Mouse (Mus musculus): ENCODE results near the gene Them7. TPM values are rescaled to one million over a fixed set of nuclear protein-coding genes. Genes with fewer than 3 reads are reported as not detected.

Them7 gene
- polyA plus RNA-seq, 1 experiment from 2014 or later: 0.98 TPM

DNA sequence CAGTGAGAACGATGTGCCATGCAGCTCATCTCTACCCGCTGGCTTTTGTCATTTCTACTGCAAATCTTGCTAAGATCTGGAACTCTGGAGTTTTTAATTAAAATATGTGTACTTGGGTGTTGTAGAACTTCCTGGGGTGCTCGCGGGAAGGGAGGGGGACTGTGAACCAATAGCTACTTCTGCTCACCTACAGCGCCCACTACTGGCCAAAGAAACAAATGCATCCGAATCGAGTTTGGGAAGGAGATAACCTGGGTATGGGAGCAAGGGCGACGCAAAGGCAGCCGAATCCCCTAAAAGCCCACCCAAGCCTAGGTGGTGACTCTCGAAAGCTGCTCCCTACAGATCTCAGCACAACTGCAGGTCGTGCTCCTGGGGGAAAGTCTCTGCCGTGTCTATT lies 87.3 kb downstream of the Them7 start:
- H3K9me3 ChIP-seq (replicated peaks; ENCODE audit: control insufficient read depth, low read length): no peaks in the 10 kb centered on the region
- H3K27me3 ChIP-seq (ENCODE audit: control insufficient read depth, insufficient read depth, low read length): no peaks in the 10 kb centered on the region
- ATAC-seq (replicated peaks; ENCODE audit: extremely low read depth, insufficient read depth, low FRiP score): no peak
- 42% methylated on average over 13 of the region's 13 CpGs for WGBS
- H3K4me3 ChIP-seq (ENCODE audit: low read length): no peak overlapping the region
- H3K9ac ChIP-seq (ENCODE audit: low read length): no peak overlapping the region
- no peaks in the 10 kb centered on the region for H3K4me1 ChIP-seq (ENCODE audit: control insufficient read depth, insufficient read depth, low read length)
- H3K27ac ChIP-seq (ENCODE audit: low read length): no peak overlapping the region
- no peak overlapping the region for H3K4me2 ChIP-seq (ENCODE audit: low read depth, low read length)
- H3K36me3 ChIP-seq (ENCODE audit: control insufficient read depth, insufficient read depth): no peaks in the 10 kb centered on the region

DNA sequence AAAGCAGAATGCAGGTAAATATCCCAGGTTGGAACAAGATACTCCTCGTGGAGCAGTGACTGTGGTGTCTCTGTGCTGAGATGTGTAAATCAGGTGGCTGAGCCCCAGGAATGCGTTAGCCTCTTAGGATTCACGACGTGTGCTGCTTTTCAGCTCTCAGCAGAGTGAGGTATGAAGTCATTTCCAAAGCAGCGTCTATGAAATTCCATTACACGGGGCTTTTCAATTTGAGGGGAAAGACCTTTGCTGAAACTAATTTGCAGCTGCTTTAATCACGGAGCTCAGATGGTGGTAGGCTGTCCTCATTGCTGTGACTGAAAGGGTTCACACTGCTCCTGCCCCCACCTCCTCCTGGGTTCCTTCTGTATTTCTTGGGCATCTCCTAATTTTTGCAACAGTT lies 87.9 kb downstream of the Them7 start:
- no peak for ATAC-seq (replicated peaks; ENCODE audit: extremely low read depth, insufficient read depth, low FRiP score)
- no peak overlapping the region for H3K4me2 ChIP-seq (ENCODE audit: low read depth, low read length)
- H3K4me1 ChIP-seq (ENCODE audit: control insufficient read depth, insufficient read depth, low read length): no peaks in the 10 kb centered on the region
- H3K27ac ChIP-seq (ENCODE audit: low read length): no peak overlapping the region
- no peak overlapping the region for H3K9ac ChIP-seq (ENCODE audit: low read length)
- no peaks in the 10 kb centered on the region for H3K9me3 ChIP-seq (replicated peaks; ENCODE audit: control insufficient read depth, low read length)
- no peaks in the 10 kb centered on the region for H3K36me3 ChIP-seq (ENCODE audit: control insufficient read depth, insufficient read depth)
- no peak overlapping the region for H3K4me3 ChIP-seq (ENCODE audit: low read length)
- no peaks in the 10 kb centered on the region for H3K27me3 ChIP-seq (ENCODE audit: control insufficient read depth, insufficient read depth, low read length)
- WGBS: 7% methylated on average over 7 of the region's 7 CpGs

DNA sequence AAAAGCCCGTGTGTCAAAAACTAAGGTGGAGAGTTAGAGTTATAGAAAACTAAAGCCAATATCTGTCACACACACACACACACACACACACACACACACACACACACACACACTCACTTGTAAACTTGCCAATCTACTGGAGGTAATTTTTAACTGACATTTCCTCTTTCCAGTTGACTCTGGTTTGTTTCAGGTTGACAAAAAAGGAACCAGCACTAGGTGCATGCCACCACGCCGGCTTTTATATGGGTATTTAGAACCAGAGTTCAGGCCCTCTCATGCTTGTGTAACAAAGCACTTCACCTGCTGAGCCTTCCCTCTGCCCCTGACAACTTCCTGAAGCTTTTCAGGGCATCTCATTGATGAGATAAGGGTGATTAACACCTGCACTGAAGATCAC lies 89.0 kb downstream of the Them7 start:
- Histone ChIP-seq H3K4me3 (ENCODE audit: low read length) (no peak overlapping the region), H3K27ac (ENCODE audit: low read length) (no peak overlapping the region), H3K36me3 (ENCODE audit: control insufficient read depth, insufficient read depth) (no peaks in the 10 kb centered on the region), H3K9ac (ENCODE audit: low read length) (no peak overlapping the region), H3K27me3 (ENCODE audit: control insufficient read depth, insufficient read depth, low read length) (no peaks in the 10 kb centered on the region), H3K9me3 (replicated peaks; ENCODE audit: control insufficient read depth, low read length) (no peaks in the 10 kb centered on the region), H3K4me1 (ENCODE audit: control insufficient read depth, insufficient read depth, low read length) (no peaks in the 10 kb centered on the region), H3K4me2 (ENCODE audit: low read depth, low read length) (no peak overlapping the region)
- no peak for ATAC-seq (replicated peaks; ENCODE audit: extremely low read depth, insufficient read depth, low FRiP score)
- WGBS: 34% methylated on average over 3 of the region's 3 CpGs

DNA sequence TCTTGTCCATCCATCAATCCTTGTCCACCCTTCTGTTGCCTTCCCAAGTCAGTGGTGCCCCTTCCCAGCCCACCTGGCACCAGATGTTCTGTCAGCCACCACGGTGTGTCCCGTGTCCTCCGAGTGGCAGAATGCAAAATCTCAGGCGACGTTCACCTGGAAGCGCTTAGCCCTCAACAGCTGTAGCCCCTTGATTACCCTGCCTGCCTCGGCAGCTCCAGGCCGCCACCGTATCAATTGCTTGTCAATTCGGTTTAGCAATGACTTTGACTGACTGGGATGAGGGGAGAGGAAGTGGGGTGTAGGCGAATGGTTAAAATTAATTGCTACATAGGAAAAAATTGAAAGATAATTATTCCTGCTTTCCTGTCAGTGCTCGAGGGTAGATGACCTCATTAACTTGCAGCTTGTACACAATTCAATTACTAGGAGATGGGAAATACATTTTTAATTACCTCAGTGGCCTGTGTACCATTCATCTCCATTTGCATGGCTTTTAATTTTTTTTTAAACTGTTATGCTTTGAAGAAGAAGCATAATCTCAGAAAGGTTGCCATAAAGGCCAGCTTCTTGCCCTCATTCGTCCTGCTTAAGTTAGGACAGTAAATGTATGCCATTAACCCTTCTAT lies 93.5 kb downstream of the Them7 start:
- no peaks in the 10 kb centered on the region for H3K4me1 ChIP-seq (ENCODE audit: control insufficient read depth, insufficient read depth, low read length)
- no peaks in the 10 kb centered on the region for H3K9me3 ChIP-seq (replicated peaks; ENCODE audit: control insufficient read depth, low read length)
- ATAC-seq (replicated peaks; ENCODE audit: extremely low read depth, insufficient read depth, low FRiP score): no peak
- H3K9ac ChIP-seq (ENCODE audit: low read length): no peak overlapping the region
- no peak overlapping the region for H3K27ac ChIP-seq (ENCODE audit: low read length)
- no peaks in the 10 kb centered on the region for H3K36me3 ChIP-seq (ENCODE audit: control insufficient read depth, insufficient read depth)
- no peak overlapping the region for H3K4me3 ChIP-seq (ENCODE audit: low read length)
- H3K4me2 ChIP-seq (ENCODE audit: low read depth, low read length): no peak overlapping the region
- WGBS: 69% methylated on average over 13 of the region's 13 CpGs
- H3K27me3 ChIP-seq (ENCODE audit: control insufficient read depth, insufficient read depth, low read length): no peaks in the 10 kb centered on the region

DNA sequence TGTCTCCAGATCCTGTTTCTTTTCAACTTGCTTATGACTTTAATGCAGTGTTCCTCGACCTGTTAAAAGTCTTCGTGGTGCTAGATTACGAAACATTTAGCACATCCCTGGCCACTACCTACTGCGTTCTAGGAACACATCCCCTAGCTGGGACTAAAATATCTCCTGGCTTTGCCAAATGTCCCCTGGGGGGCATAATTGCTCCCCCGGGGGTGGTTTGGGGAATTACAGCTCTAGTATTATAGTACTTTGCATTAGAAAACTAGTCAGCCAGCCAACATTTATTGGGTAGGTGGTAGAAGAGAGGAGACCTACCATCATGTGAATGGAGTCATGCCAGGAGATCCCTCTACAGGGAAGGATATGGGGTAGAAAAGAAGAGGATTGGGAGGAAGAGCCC lies 101.9 kb downstream of the Them7 start:
- H3K36me3 ChIP-seq (ENCODE audit: control insufficient read depth, insufficient read depth): no peaks in the 10 kb centered on the region
- no peaks in the 10 kb centered on the region for H3K9me3 ChIP-seq (replicated peaks; ENCODE audit: control insufficient read depth, low read length)
- no peak overlapping the region for H3K27ac ChIP-seq (ENCODE audit: low read length)
- no peak overlapping the region for H3K4me2 ChIP-seq (ENCODE audit: low read depth, low read length)
- H3K9ac ChIP-seq (ENCODE audit: low read length): no peak overlapping the region
- H3K4me3 ChIP-seq (ENCODE audit: low read length): no peak overlapping the region
- ATAC-seq (replicated peaks; ENCODE audit: extremely low read depth, insufficient read depth, low FRiP score): no peak
- H3K27me3 ChIP-seq (ENCODE audit: control insufficient read depth, insufficient read depth, low read length): no peaks in the 10 kb centered on the region
- WGBS: 79% methylated on average over 5 of the region's 5 CpGs
- H3K4me1 ChIP-seq (ENCODE audit: control insufficient read depth, insufficient read depth, low read length): no peaks in the 10 kb centered on the region

DNA sequence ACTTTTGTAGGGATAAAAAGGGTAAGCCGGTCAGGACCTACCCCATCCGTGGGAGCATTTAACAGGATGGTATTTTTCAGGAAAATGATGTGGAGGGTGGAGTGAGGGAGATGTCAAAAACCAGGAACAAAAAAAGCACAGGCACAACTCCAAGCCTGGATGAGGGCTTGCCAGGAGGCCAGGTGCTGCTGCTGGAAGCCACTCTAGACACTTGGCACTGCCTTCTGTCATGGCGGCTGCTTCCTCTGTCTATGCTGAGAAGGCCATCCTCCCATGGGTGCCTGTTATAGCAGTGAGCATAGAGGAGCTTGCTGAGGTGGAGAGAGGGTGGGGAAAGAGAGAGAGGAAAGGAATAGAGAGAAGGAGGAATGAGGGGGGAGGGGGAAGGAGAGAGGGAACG lies 105.9 kb downstream of the Them7 start:
- Histone ChIP-seq H3K9me3 (replicated peaks; ENCODE audit: control insufficient read depth, low read length) (no peaks in the 10 kb centered on the region), H3K4me3 (ENCODE audit: low read length) (no peak overlapping the region), H3K27ac (ENCODE audit: low read length) (no peak overlapping the region), H3K27me3 (ENCODE audit: control insufficient read depth, insufficient read depth, low read length) (no peaks in the 10 kb centered on the region), H3K36me3 (ENCODE audit: control insufficient read depth, insufficient read depth) (no peaks in the 10 kb centered on the region), H3K4me2 (ENCODE audit: low read depth, low read length) (no peak overlapping the region), H3K4me1 (ENCODE audit: control insufficient read depth, insufficient read depth, low read length) (peaks cover 2% of the 10 kb centered on the region; the same call in 1 of the 2 replicates), H3K9ac (ENCODE audit: low read length) (no peak overlapping the region)
- WGBS: 77% methylated on average over 4 of the region's 4 CpGs
- ATAC-seq (replicated peaks; ENCODE audit: extremely low read depth, insufficient read depth, low FRiP score): no peak

DNA sequence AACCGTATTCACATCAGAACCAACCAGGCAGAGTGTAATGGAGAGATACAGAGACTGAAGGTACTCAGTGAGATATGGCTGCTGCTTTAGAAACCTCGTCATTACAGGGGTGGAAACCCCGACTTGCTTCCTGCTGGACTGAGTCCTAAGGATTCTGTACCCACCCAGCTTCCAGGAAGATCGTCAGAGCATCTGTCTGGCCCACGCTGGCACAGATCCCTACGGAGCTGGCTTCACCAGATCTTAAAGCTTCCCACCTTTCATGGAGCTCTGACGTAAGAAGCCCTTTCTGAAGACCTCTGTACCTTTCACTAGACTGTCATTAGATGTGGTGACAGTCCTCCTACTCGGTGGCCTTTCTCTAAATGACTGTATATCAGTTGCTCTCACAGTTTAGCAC lies 109.0 kb downstream of the Them7 start:
- Histone ChIP-seq H3K9me3 (replicated peaks; ENCODE audit: control insufficient read depth, low read length) (no peaks in the 10 kb centered on the region), H3K27ac (ENCODE audit: low read length) (no peak overlapping the region), H3K9ac (ENCODE audit: low read length) (no peak overlapping the region), H3K4me2 (ENCODE audit: low read depth, low read length) (no peak overlapping the region), H3K36me3 (ENCODE audit: control insufficient read depth, insufficient read depth) (no peaks in the 10 kb centered on the region), H3K27me3 (ENCODE audit: control insufficient read depth, insufficient read depth, low read length) (no peaks in the 10 kb centered on the region), H3K4me1 (ENCODE audit: control insufficient read depth, insufficient read depth, low read length) (peaks cover 3% of the 10 kb centered on the region; the same call in 1 of the 2 replicates), H3K4me3 (ENCODE audit: low read length) (no peak overlapping the region)
- ATAC-seq (replicated peaks; ENCODE audit: extremely low read depth, insufficient read depth, low FRiP score): no peak
- WGBS: 54% methylated on average over 8 of the region's 8 CpGs

DNA sequence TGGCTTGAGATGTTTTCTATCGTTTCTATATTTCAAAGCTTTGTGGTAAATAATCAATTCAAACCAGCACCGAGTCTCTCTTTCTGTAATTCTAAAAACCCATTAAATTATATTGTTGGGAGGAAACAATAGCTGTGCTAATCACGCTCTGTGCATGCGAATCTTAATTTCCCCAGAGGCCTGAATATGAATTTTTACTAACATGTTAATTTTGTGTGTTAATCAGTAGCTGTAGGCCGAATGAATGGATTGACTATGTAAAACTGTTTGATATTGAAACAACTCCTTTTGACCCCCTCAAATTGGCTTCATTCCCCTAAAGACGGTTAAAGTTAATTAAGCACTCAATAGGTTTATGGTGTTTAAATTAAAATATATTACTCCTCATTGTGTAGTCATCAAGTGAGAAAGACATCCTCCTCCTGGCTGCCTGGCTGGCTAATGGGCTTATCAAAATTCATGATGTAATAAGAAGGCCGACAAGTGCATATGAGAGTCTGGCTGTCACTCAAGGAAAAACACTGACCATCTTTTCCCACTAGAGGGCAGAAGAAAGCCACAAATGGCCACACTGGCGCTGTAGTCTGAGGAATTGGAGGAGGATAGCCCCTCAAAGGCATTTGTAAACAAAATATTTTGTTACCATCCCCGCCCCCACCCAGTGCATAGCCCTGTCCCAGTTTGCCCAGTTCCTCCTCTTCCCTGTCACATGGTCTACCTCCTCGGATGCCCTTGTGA lies 110.0 kb downstream of the Them7 start:
- ATAC-seq (replicated peaks; ENCODE audit: extremely low read depth, insufficient read depth, low FRiP score): no peak
- peaks cover 3% of the 10 kb centered on the region; the same call in 1 of the 2 replicates for H3K4me1 ChIP-seq (ENCODE audit: control insufficient read depth, insufficient read depth, low read length)
- no peak overlapping the region for H3K4me3 ChIP-seq (ENCODE audit: low read length)
- no peaks in the 10 kb centered on the region for H3K36me3 ChIP-seq (ENCODE audit: control insufficient read depth, insufficient read depth)
- H3K4me2 ChIP-seq (ENCODE audit: low read depth, low read length): no peak overlapping the region
- H3K9me3 ChIP-seq (replicated peaks; ENCODE audit: control insufficient read depth, low read length): no peaks in the 10 kb centered on the region
- H3K27ac ChIP-seq (ENCODE audit: low read length): no peak overlapping the region
- WGBS: 42% methylated on average over 10 of the region's 10 CpGs
- no peak overlapping the region for H3K9ac ChIP-seq (ENCODE audit: low read length)
- H3K27me3 ChIP-seq (ENCODE audit: control insufficient read depth, insufficient read depth, low read length): no peaks in the 10 kb centered on the region

DNA sequence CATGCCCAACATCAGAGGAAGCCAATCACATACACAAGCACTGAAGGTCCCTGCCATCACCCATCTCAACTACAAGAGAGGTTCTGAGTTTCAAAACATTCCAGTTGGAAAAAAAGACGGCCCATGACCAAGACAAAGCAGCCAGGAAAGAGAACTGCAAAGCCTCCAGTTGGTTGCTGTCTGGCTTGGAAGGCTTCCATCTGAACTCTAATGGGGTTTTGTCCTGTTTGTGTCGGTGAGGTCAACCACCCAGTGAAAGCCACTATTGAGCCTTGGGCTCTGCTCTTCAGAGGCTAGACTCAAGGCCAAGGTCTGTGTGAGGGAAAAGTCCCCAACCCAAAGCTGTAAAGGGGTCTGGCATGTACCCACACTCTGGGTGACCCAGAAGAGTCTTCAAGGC lies 111.5 kb downstream of the Them7 start:
- 62% methylated on average over 2 of the region's 2 CpGs for WGBS
- Histone ChIP-seq H3K4me1 (ENCODE audit: control insufficient read depth, insufficient read depth, low read length) (peaks cover 3% of the 10 kb centered on the region; the same call in 1 of the 2 replicates), H3K27ac (ENCODE audit: low read length) (no peak overlapping the region), H3K4me2 (ENCODE audit: low read depth, low read length) (no peak overlapping the region), H3K4me3 (ENCODE audit: low read length) (no peak overlapping the region), H3K9ac (ENCODE audit: low read length) (no peak overlapping the region), H3K36me3 (ENCODE audit: control insufficient read depth, insufficient read depth) (no peaks in the 10 kb centered on the region), H3K9me3 (replicated peaks; ENCODE audit: control insufficient read depth, low read length) (no peaks in the 10 kb centered on the region), H3K27me3 (ENCODE audit: control insufficient read depth, insufficient read depth, low read length) (no peaks in the 10 kb centered on the region)
- no peak for ATAC-seq (replicated peaks; ENCODE audit: extremely low read depth, insufficient read depth, low FRiP score)

Measured in heart, embryonic 16.5 days (tissue).